Mouse (Mus musculus) embryonic facial prominence, embryonic 11.5 days (tissue): Measurements from ENCODE around the gene Slc5a10. TPM values are rescaled to one million over a fixed set of nuclear protein-coding genes. Genes with fewer than 3 reads are reported as not detected.

ENCODE experiments used
- ATAC-seq: fragments of 200-750 bp; cut with Nextera tagmentation; replicated peaks from 2 replicates; pipeline ENCODE4 v1.8.0; 2017; ENCODE audit warnings: low read depth; ENCODE audit not compliant: insufficient number of reproducible peaks, low FRiP score, low TSS enrichment
- DNase-seq: peaks from one replicate; pipeline ENCODE4 v3.0.0-alpha.2; 2015; ENCODE audit warnings: low spot score
- H3K27ac ChIP-seq: fragments of 300-500 bp; sonication (generic); replicated peaks from 2 replicates; pipeline ENCODE4 v1.5.1; 2014; ENCODE audit warnings: mild to moderate bottlenecking, low read depth, low read length, control low read depth
- H3K27me3 ChIP-seq: fragments of 300-500 bp; sonication (generic); 2 replicates; pipeline ENCODE4 v1.6.1; 2014; ENCODE audit warnings: mild to moderate bottlenecking, low read length, moderate library complexity, mixed read lengths; ENCODE audit not compliant: control insufficient read depth, insufficient read depth
- H3K36me3 ChIP-seq: fragments of 300-500 bp; sonication (generic); replicated peaks from 2 replicates; pipeline ENCODE4 v1.6.1; 2014; ENCODE audit warnings: low read depth, mild to moderate bottlenecking, low read length, moderate library complexity, mixed read lengths; ENCODE audit not compliant: control insufficient read depth, insufficient read depth
- H3K4me1 ChIP-seq: fragments of 300-500 bp; sonication (generic); 2 replicates; pipeline ENCODE4 v1.6.1; 2014; ENCODE audit warnings: low read length, mixed read lengths; ENCODE audit not compliant: control insufficient read depth, insufficient read depth
- H3K4me2 ChIP-seq: fragments of 300-500 bp; sonication (generic); 2 replicates; pipeline ENCODE4 v1.6.1; 2014; ENCODE audit warnings: low read depth, mild to moderate bottlenecking, control low read depth, low read length, moderate library complexity
- H3K4me3 ChIP-seq: fragments of 300-500 bp; sonication (generic); 2 replicates; pipeline ENCODE4 v1.5.1; 2014; ENCODE audit warnings: low read depth, low read length, control low read depth
- H3K9ac ChIP-seq: fragments of 300-500 bp; sonication (generic); replicated peaks from 2 replicates; pipeline ENCODE4 v1.6.1; 2014; ENCODE audit warnings: mild to moderate bottlenecking, control low read depth, low read length
- H3K9me3 ChIP-seq: fragments of 300-500 bp; sonication (generic); replicated peaks from 2 replicates; pipeline ENCODE4 v1.6.1; 2016; ENCODE audit warnings: mild to moderate bottlenecking, low read length, inconsistent platforms, mixed read lengths; ENCODE audit not compliant: control insufficient read depth
- WGBS: fragments of 180-500 bp; shearing (Covaris S2); extraction: QIAGEN DNeasy Blood & Tissue Kit; methylation state at CpG from one replicate; pipeline ENCODE4 v1.1.7; 2014; 5-methylcytosine and 5-hydroxymethylcytosine counted together
- polyA plus RNA-seq: library from polyadenylated mRNA; unstranded; fragments of >200 nt; fragmentation: Nextera tagmentation; extraction: Ambion mirVana; gene quantifications from 2 replicates; pipeline ENCODE4 v1.2.1, GENCODE M21; 2014

The Slc5a10 gene
- polyA plus RNA-seq, 1 experiment from 2014 or later = not detected

DNA sequence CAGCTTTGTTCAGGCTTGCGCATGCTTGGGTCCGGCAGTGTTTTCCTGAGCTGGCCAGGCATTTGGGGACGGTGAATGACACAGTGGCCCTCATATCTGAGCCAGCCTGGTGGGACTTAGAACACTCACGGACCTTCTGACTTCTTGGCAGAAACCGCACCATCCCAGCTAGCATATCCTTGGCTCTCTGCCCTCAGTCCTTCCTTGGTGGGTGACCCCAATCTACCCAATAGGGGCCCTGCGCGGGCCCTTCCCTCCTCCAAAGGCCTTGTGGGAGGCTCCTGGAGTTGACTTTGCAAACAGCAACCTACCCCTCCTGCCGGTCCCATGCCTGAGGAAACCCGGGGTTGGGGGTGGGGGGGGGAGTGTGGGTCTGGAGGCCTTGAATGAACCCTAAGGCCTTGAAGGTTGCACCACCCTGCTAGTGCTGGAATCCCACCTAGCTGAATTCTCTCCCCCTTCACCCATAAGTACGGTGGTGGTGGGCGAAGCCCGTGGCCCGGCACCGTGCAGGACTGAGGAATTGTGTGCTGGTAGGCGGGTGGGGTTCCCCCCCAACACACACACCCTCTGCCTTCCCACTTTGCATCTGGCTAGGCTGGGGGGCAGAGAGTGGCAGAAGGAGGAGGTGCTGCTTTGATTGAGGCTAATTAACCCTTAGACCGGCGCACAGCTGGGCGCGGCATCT, 46.3 kb downstream of the Slc5a10 start:
- Histone ChIP-seq H3K9ac (no peak overlapping the region; the same call in 1 of the 2 replicates), H3K9me3 (no peaks in the 10 kb centered on the region), H3K4me3 (no peak overlapping the region), H3K27me3 (no peaks in the 10 kb centered on the region; the same call in 1 of the 2 replicates), H3K27ac (no peak overlapping the region), H3K36me3 (no peaks in the 10 kb centered on the region), H3K4me1 (peaks cover 3% of the 10 kb centered on the region; the same call in 1 of the 2 replicates), H3K4me2 (no peak overlapping the region)
- DNase-seq = no peak
- peak; percentile 58 for ATAC-seq
- WGBS = 28% methylated on average over 17 of the region's 19 CpGs

DNA sequence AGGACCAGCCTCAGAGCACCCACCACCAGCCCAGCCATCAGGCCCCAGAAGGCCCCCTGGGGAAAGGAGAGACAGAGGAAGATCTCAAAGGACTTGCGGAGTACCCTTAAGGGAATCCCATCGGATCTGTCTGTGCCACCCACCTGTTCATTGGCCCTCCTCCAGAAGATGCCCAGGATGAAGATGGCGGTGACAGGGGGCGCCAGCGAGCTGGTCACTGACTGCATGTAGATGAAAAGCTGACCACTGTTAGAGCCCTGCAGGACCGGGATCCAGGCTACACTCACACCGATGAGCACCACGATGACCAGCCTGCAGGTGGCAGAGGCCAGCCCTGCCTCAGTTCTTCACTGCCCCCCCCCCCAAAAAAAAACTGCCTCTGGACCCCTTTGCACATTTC, 46.9 kb downstream of the Slc5a10 start:
- Histone ChIP-seq H3K9ac (no peak overlapping the region), H3K4me3 (no peak overlapping the region), H3K27me3 (no peaks in the 10 kb centered on the region), H3K27ac (no peak overlapping the region), H3K4me1 (peaks cover 3% of the 10 kb centered on the region; the same call in 1 of the 2 replicates), H3K4me2 (no peak overlapping the region), H3K9me3 (no peaks in the 10 kb centered on the region), H3K36me3 (no peaks in the 10 kb centered on the region)
- no peak for DNase-seq
- 32% methylated on average over 8 of the region's 8 CpGs for WGBS
- no peak for ATAC-seq

DNA sequence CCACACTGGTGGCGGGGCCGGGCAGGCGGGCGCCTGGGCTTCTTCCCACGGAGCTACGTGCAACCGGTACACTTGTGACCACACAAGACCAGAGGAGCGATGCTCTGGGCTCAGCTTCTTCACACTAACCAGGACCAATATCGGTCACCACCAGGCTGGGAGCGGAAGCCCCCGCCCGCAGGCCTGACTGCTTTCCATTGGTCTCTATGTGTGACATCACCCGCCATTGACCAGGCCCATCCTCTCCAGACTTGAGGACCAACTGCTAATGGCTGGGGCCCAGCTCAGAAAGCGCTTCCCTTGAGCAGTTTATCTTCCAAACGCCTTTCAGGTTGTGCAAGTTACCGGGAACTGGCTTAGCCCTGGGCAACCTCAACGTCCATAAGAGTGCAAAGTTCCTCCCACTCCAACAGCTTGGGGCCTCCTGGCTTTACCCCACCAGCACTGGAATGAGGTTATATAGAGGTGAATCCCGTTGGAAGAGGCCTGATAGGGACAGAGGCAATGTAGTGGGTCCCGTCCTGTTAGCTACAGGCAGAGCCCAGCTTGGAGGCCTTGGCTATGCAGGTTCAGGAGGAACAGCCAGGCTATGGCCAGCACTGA, 48.7 kb downstream of the Slc5a10 start:
- no peak overlapping the region for H3K27ac ChIP-seq

DNA sequence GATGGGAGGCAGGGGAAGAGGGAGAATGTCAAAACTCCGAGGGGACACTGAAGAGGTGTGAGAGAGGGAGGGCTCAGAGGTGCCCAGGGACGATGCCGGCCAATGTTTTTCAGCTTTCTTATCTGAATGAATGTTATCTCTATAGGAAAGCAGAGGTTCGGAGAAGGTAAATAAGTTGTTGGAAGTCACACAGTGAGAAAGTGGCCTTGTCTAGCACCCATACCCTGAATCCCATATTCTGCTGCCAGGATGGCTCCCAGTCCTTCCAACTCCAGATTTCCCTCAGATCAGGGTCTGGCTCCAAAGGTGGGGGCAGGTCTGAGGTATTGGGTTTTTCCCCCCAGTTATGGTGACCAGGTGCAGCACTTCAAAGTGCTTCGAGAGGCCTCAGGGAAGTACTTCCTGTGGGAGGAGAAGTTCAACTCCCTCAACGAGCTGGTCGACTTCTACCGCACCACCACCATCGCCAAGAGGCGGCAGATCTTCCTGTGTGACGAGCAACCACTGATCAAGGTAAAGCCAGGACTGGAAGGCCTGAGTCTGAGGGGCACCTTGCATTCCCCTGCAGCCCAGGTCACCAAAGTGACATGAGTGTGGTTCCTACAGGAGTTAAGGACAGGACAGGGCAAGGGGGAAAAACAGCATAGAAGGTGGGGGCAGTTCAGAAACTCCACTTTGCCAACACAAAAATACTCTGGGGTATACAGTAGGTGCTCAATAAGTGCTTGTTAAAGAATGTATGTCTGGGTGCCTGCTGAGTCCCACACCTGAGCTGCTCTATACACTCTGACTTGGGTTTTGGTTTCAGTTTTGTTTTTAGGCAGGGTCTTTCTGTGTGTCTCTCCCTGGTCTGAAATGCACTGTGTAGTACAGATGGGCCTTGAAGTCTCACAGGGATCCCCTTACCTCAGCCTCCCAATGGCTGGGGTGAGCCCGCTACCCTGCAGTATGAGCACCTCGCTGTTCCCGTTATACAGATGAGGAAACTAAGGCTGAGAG, 50.8 kb downstream of the Slc5a10 start:
- DNase-seq (no peak), ATAC-seq (no peak)
- H3K36me3 ChIP-seq = no peaks in the 10 kb centered on the region
- no peak overlapping the region for H3K4me3 ChIP-seq
- H3K4me2 ChIP-seq = no peak overlapping the region
- H3K4me1 ChIP-seq = no peaks in the 10 kb centered on the region
- no peaks in the 10 kb centered on the region for H3K27me3 ChIP-seq
- H3K27ac ChIP-seq = no peak overlapping the region
- WGBS = 72% methylated on average over 14 of the region's 14 CpGs
- no peaks in the 10 kb centered on the region for H3K9me3 ChIP-seq
- no peak overlapping the region for H3K9ac ChIP-seq

More for the DNA sequence above, 48.7 kb downstream of the Slc5a10 start:
- Histone ChIP-seq H3K27me3 (no peaks in the 10 kb centered on the region), H3K9me3 (no peaks in the 10 kb centered on the region), H3K36me3 (no peaks in the 10 kb centered on the region), H3K9ac (no peak overlapping the region), H3K4me3 (no peak overlapping the region), H3K4me1 (peaks cover 3% of the 10 kb centered on the region; the same call in 1 of the 2 replicates), H3K4me2 (no peak overlapping the region)
- ATAC-seq (no peak), DNase-seq (no peak)
- WGBS = 60% methylated on average over 19 of the region's 19 CpGs

DNA sequence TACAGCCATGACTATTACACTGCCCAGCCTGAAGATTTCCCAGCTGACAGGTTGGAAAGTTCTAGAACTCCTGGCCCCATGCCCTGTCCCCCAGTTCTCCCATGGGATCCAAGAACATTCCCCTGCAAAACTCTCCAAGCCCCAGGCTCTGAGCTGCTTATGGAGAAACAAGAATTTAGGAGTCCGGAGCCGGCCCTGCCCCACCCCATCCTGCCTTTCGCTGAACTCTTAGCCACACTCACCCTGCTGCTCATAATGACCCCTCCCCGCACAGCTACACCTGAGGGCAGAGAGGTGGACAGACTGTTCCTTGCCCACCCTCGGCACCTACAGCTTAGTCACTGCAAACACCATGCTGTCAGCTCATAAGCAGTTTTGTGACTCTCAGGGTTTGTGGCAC, 52.8 kb downstream of the Slc5a10 start:
- H3K4me2 ChIP-seq = no peak overlapping the region
- no peaks in the 10 kb centered on the region for H3K9me3 ChIP-seq
- no peak overlapping the region for H3K4me3 ChIP-seq
- no peaks in the 10 kb centered on the region for H3K36me3 ChIP-seq
- no peak for DNase-seq
- no peak overlapping the region for H3K9ac ChIP-seq
- no peak overlapping the region for H3K27ac ChIP-seq
- no peaks in the 10 kb centered on the region for H3K27me3 ChIP-seq
- H3K4me1 ChIP-seq = no peaks in the 10 kb centered on the region
- no peak for ATAC-seq
- WGBS = 67% methylated on average over 5 of the region's 5 CpGs

GRCm38 (mm10) chr11:61667248-61667647, 53.4 kb downstream of the Slc5a10 start:
- Histone ChIP-seq H3K27ac (no peak overlapping the region), H3K4me3 (no peak overlapping the region), H3K4me1 (no peaks in the 10 kb centered on the region), H3K36me3 (no peaks in the 10 kb centered on the region), H3K9me3 (no peaks in the 10 kb centered on the region), H3K27me3 (no peaks in the 10 kb centered on the region), H3K4me2 (no peak overlapping the region), H3K9ac (no peak overlapping the region)
- WGBS = 70% methylated on average over 5 of the region's 5 CpGs
- ATAC-seq = no peak
- DNase-seq = no peak

GRCm38 (mm10) chr11:61665991-61666799, 54.4 kb downstream of the Slc5a10 start:
- Histone ChIP-seq H3K4me3 (no peak overlapping the region), H3K4me2 (no peak overlapping the region), H3K27ac (no peak overlapping the region), H3K4me1 (no peaks in the 10 kb centered on the region), H3K9me3 (no peaks in the 10 kb centered on the region), H3K27me3 (no peaks in the 10 kb centered on the region), H3K9ac (no peak overlapping the region), H3K36me3 (no peaks in the 10 kb centered on the region)
- ATAC-seq = no peak
- WGBS = 47% methylated on average over 7 of the region's 7 CpGs
- peak; percentile 69 for DNase-seq
